Mouse (Mus musculus): ENCODE results near the gene Ints7. TPM values are rescaled to one million over a fixed set of nuclear protein-coding genes. Genes with fewer than 3 reads are reported as not detected.

Gene Ints7
- polyA plus RNA-seq, 1 experiment from 2014 or later: 8.0 TPM

- H3K4me3 ChIP-seq (ENCODE audit: inconsistent target): no peak overlapping the region
- 97% methylated on average over 3 of the region's 3 CpGs for WGBS (ENCODE audit: missing documents)
- peaks cover 38% of the 10 kb centered on the region for H3K36me3 ChIP-seq (ENCODE audit: inconsistent target)
Observed at GRCm38 (mm10) chr1:191604690-191605089, 29.3 kb downstream of the Ints7 start.

GRCm38 (mm10) chr1:191609051-191609450, 33.6 kb downstream of the Ints7 start:
- H3K27ac ChIP-seq: no peak overlapping the region
- H3K36me3 ChIP-seq (ENCODE audit: inconsistent target): peaks cover 61% of the 10 kb centered on the region
- no peak overlapping the region for H3K4me3 ChIP-seq (ENCODE audit: inconsistent target)
- WGBS (ENCODE audit: missing documents): 92% methylated on average over 6 of the region's 6 CpGs
- H3K79me2 ChIP-seq (ENCODE audit: inconsistent target): no peaks in the 10 kb centered on the region

More at GRCm38 (mm10) chr1:191604690-191605089, 29.3 kb downstream of the Ints7 start:
- Histone ChIP-seq H3K27ac (no peak overlapping the region), H3K79me2 (ENCODE audit: inconsistent target) (peaks cover 11% of the 10 kb centered on the region)

- peaks cover 66% of the 10 kb centered on the region for H3K36me3 ChIP-seq (ENCODE audit: inconsistent target)
- WGBS (ENCODE audit: missing documents): 100% methylated on average over 1 of the region's 1 CpGs
- no peak overlapping the region for H3K4me3 ChIP-seq (ENCODE audit: inconsistent target)
- H3K27ac ChIP-seq: no peak overlapping the region
- no peaks in the 10 kb centered on the region for H3K79me2 ChIP-seq (ENCODE audit: inconsistent target)
Observed at GRCm38 (mm10) chr1:191609578-191609977, 34.1 kb downstream of the Ints7 start.

- Histone ChIP-seq H3K27ac (no peak overlapping the region), H3K36me3 (ENCODE audit: inconsistent target) (peaks cover 66% of the 10 kb centered on the region), H3K79me2 (ENCODE audit: inconsistent target) (no peaks in the 10 kb centered on the region), H3K4me3 (ENCODE audit: inconsistent target) (no peak overlapping the region)
- WGBS (ENCODE audit: missing documents): over 99% methylated on average over 7 of the region's 7 CpGs
Observed at GRCm38 (mm10) chr1:191610357-191610756, 34.9 kb downstream of the Ints7 start.

GRCm38 (mm10) chr1:191611686-191612085, 36.2 kb downstream of the Ints7 start:
- no peak overlapping the region for H3K27ac ChIP-seq
- H3K36me3 ChIP-seq (ENCODE audit: inconsistent target): peaks cover 64% of the 10 kb centered on the region
- no peaks in the 10 kb centered on the region for H3K79me2 ChIP-seq (ENCODE audit: inconsistent target)
- no peak overlapping the region for H3K4me3 ChIP-seq (ENCODE audit: inconsistent target)
- 92% methylated on average over 8 of the region's 9 CpGs for WGBS (ENCODE audit: missing documents)

GRCm38 (mm10) chr1:191612877-191613276, 37.4 kb downstream of the Ints7 start:
- 94% methylated on average over 16 of the region's 16 CpGs for WGBS (ENCODE audit: missing documents)
- H3K79me2 ChIP-seq (ENCODE audit: inconsistent target): no peaks in the 10 kb centered on the region
- H3K27ac ChIP-seq: no peak overlapping the region
- H3K4me3 ChIP-seq (ENCODE audit: inconsistent target): no peak overlapping the region
- peaks cover 55% of the 10 kb centered on the region for H3K36me3 ChIP-seq (ENCODE audit: inconsistent target)

- no peaks in the 10 kb centered on the region for H3K79me2 ChIP-seq (ENCODE audit: inconsistent target)
- no peak overlapping the region for H3K4me3 ChIP-seq (ENCODE audit: inconsistent target)
- 95% methylated on average over 8 of the region's 8 CpGs for whole genome bisulfite sequencing (ENCODE audit: missing documents)
- peaks cover 67% of the 10 kb centered on the region for H3K36me3 ChIP-seq (ENCODE audit: inconsistent target)
- no peak overlapping the region for H3K27ac ChIP-seq
Observed at GRCm38 (mm10) chr1:191616245-191616644, 40.8 kb downstream of the Ints7 start.

- peaks cover 56% of the 10 kb centered on the region for H3K36me3 ChIP-seq (ENCODE audit: inconsistent target)
- 54% methylated on average over 3 of the region's 3 CpGs for WGBS (ENCODE audit: missing documents)
- no peak overlapping the region for H3K4me3 ChIP-seq (ENCODE audit: inconsistent target)
- H3K27ac ChIP-seq: no peak overlapping the region
- H3K79me2 ChIP-seq (ENCODE audit: inconsistent target): no peaks in the 10 kb centered on the region
Observed at GRCm38 (mm10) chr1:191617589-191617988, 42.2 kb downstream of the Ints7 start.

- 90% methylated on average over 12 of the region's 12 CpGs for WGBS (ENCODE audit: missing documents)
- Histone ChIP-seq H3K79me2 (ENCODE audit: inconsistent target) (no peaks in the 10 kb centered on the region), H3K4me3 (ENCODE audit: inconsistent target) (no peak overlapping the region), H3K36me3 (ENCODE audit: inconsistent target) (peaks cover 49% of the 10 kb centered on the region; the same call in 1 of the 2 replicates), H3K27ac (no peak overlapping the region)
Observed at GRCm38 (mm10) chr1:191618067-191618766, 42.8 kb downstream of the Ints7 start.

GRCm38 (mm10) chr1:191621096-191621495, 45.7 kb downstream of the Ints7 start:
- Histone ChIP-seq H3K4me3 (ENCODE audit: inconsistent target) (no peak overlapping the region), H3K27ac (no peak overlapping the region), H3K79me2 (ENCODE audit: inconsistent target) (no peaks in the 10 kb centered on the region), H3K36me3 (ENCODE audit: inconsistent target) (peaks cover 24% of the 10 kb centered on the region; the same call in 1 of the 2 replicates)
- WGBS (ENCODE audit: missing documents): 94% methylated on average over 8 of the region's 8 CpGs

GRCm38 (mm10) chr1:191622801-191623200, 47.4 kb downstream of the Ints7 start:
- peaks cover 24% of the 10 kb centered on the region; the same call in 1 of the 2 replicates for H3K36me3 ChIP-seq (ENCODE audit: inconsistent target)
- WGBS (ENCODE audit: missing documents): 83% methylated on average over 8 of the region's 8 CpGs

GRCm38 (mm10) chr1:191624492-191624891, 49.1 kb downstream of the Ints7 start:
- H3K27ac ChIP-seq: no peak overlapping the region
- H3K79me2 ChIP-seq (ENCODE audit: inconsistent target): no peaks in the 10 kb centered on the region
- no peak overlapping the region for H3K4me3 ChIP-seq (ENCODE audit: inconsistent target)
- H3K36me3 ChIP-seq (ENCODE audit: inconsistent target): peaks cover 18% of the 10 kb centered on the region; the same call in 1 of the 2 replicates
- WGBS (ENCODE audit: missing documents): 81% methylated on average over 4 of the region's 6 CpGs

More at GRCm38 (mm10) chr1:191622801-191623200, 47.4 kb downstream of the Ints7 start:
- no peaks in the 10 kb centered on the region for H3K79me2 ChIP-seq (ENCODE audit: inconsistent target)
- H3K4me3 ChIP-seq (ENCODE audit: inconsistent target): no peak overlapping the region
- no peak overlapping the region for H3K27ac ChIP-seq

- Histone ChIP-seq H3K27ac (no peak overlapping the region), H3K36me3 (ENCODE audit: inconsistent target) (peaks cover 13% of the 10 kb centered on the region; the same call in 1 of the 2 replicates), H3K79me2 (ENCODE audit: inconsistent target) (no peaks in the 10 kb centered on the region), H3K4me3 (ENCODE audit: inconsistent target) (no peak overlapping the region)
- WGBS (ENCODE audit: missing documents): 78% methylated on average over 6 of the region's 6 CpGs
Observed at GRCm38 (mm10) chr1:191625026-191625425, 49.6 kb downstream of the Ints7 start.

- Histone ChIP-seq H3K27ac (no peak overlapping the region), H3K36me3 (ENCODE audit: inconsistent target) (peaks cover 7% of the 10 kb centered on the region; the same call in 1 of the 2 replicates), H3K4me3 (ENCODE audit: inconsistent target) (no peak overlapping the region), H3K79me2 (ENCODE audit: inconsistent target) (no peaks in the 10 kb centered on the region)
- 25% methylated on average over 4 of the region's 4 CpGs for WGBS (ENCODE audit: missing documents)
Observed at GRCm38 (mm10) chr1:191625620-191626019, 50.2 kb downstream of the Ints7 start.

GRCm38 (mm10) chr1:191628457-191629169, 53.2 kb downstream of the Ints7 start:
- 91% methylated on average over 10 of the region's 11 CpGs for WGBS (ENCODE audit: missing documents)
- no peak overlapping the region for H3K27ac ChIP-seq
- H3K79me2 ChIP-seq (ENCODE audit: inconsistent target): no peaks in the 10 kb centered on the region
- H3K36me3 ChIP-seq (ENCODE audit: inconsistent target): no peaks in the 10 kb centered on the region
- H3K4me3 ChIP-seq (ENCODE audit: inconsistent target): no peak overlapping the region

All from macrophage (primary cell).